Mouse (Mus musculus) neural tube, embryonic 15.5 days (tissue): ENCODE data around the gene Gstp1. TPM values are rescaled to one million over a fixed set of nuclear protein-coding genes. Genes with fewer than 3 reads are reported as not detected.
"Not testable (repeated sequence)": the region's sequence is repeated elsewhere in the genome, so short reads cannot be mapped to it uniquely, and the experiment has no call there.

ENCODE experiments used
- ATAC-seq: fragments of 200-750 bp; cut with Nextera tagmentation; 2 replicates; pipeline ENCODE4 v1.8.0; 2017; ENCODE audit warnings: mild to moderate bottlenecking, moderate TSS enrichment, moderate library complexity; ENCODE audit not compliant: low FRiP score
- H3K27ac ChIP-seq: fragments of 300-500 bp; sonication (generic); replicated peaks from 2 replicates; pipeline ENCODE4 v1.5.1; 2015; ENCODE audit warnings: mild to moderate bottlenecking, inconsistent platforms
- H3K27me3 ChIP-seq: fragments of 300-500 bp; sonication (generic); replicated peaks from 2 replicates; pipeline ENCODE4 v1.6.1; 2015; ENCODE audit warnings: inconsistent platforms
- H3K36me3 ChIP-seq: fragments of 300-500 bp; sonication (generic); 2 replicates; pipeline ENCODE4 v1.6.1; 2015; ENCODE audit warnings: inconsistent platforms
- H3K4me1 ChIP-seq: fragments of 300-500 bp; sonication (generic); 2 replicates; pipeline ENCODE4 v1.6.1; 2015; ENCODE audit warnings: inconsistent platforms
- H3K4me2 ChIP-seq: fragments of 300-500 bp; sonication (generic); 2 replicates; pipeline ENCODE4 v1.6.1; 2015; ENCODE audit warnings: inconsistent platforms, mild to moderate bottlenecking, moderate library complexity
- H3K4me3 ChIP-seq: fragments of 300-500 bp; sonication (generic); replicated peaks from 2 replicates; pipeline ENCODE4 v1.5.1; 2015; ENCODE audit warnings: mild to moderate bottlenecking, inconsistent platforms
- H3K9ac ChIP-seq: fragments of 300-500 bp; sonication (generic); replicated peaks from 2 replicates; pipeline ENCODE4 v1.6.1; 2015; ENCODE audit warnings: mild to moderate bottlenecking, inconsistent platforms
- H3K9me3 ChIP-seq: fragments of 300-500 bp; sonication (generic); replicated peaks from 2 replicates; pipeline ENCODE4 v1.6.1; 2016; ENCODE audit warnings: inconsistent platforms
- WGBS: fragments of 180-500 bp; shearing (Covaris S2); methylation state at CpG from one replicate; pipeline ENCODE4 v1.1.7; 2015; ENCODE audit warnings: mixed read lengths; 5-methylcytosine and 5-hydroxymethylcytosine counted together
- polyA plus RNA-seq: library from polyadenylated mRNA; unstranded; fragments of >200 nt; fragmentation: Nextera tagmentation; extraction: Ambion mirVana; gene quantifications from 2 replicates; pipeline ENCODE4 v1.2.1, GENCODE M21; 2015

Gstp1 gene
- polyA plus RNA-seq, 1 experiment from 2014 or later = 552 TPM

DNA sequence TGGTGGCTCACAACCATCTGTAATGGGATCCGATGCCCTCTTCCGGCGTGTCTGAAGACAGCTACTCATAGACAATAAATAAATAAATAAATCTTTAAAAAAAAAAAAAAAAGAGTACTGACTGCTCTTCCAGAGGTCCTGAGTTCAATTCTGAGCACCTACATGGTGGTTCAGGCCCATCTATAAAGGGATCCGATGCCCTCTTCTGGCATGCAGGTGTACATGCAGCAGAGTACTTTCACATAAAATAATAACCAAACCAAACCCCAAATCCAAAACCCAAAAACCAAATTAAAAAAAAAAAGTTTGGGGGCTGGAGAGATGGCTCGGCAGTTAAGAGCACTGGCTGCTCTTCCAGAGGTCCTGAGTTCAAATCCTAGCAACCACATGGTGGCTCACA lies 11.3 kb upstream of the Gstp1 start:
- 87% methylated on average over 5 of the region's 5 CpGs for WGBS
- not testable (repeated sequence) for H3K4me2 ChIP-seq, H3K4me1 ChIP-seq, H3K9ac ChIP-seq, H3K4me3 ChIP-seq, H3K9me3 ChIP-seq, H3K27ac ChIP-seq, H3K27me3 ChIP-seq, ATAC-seq, H3K36me3 ChIP-seq

DNA sequence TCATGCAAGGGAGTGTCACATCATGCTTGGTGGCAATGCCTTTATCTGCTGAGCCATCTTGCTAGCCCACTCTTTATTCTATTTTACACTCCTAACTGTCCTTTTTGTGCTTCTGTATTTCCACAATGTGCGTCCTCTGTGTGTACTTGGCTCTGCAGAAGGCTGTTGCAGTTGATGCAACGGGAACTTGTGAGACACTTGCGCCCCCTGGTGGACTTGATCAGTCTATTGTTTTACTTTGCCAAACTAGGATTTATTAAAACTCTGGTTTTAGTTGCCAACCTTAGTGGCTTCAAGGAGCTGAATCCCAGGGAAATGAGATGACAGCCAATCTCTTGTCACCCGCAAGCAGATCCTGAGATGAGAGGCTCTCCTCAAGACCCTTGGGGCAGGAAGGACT lies 10.1 kb upstream of the Gstp1 start:
- 0 out of 2 replicates have a peak, but pooled peaks cover 2% of the 10 kb centered on the region for H3K4me1 ChIP-seq
- 13% methylated on average over 4 of the region's 4 CpGs for WGBS
- H3K9me3 ChIP-seq = no peaks in the 10 kb centered on the region
- H3K27me3 ChIP-seq = no peaks in the 10 kb centered on the region
- ATAC-seq = no peak
- no peaks in the 10 kb centered on the region for H3K36me3 ChIP-seq
- H3K27ac ChIP-seq = no peak overlapping the region
- H3K4me2 ChIP-seq = no peak overlapping the region
- H3K4me3 ChIP-seq = no peak overlapping the region
- H3K9ac ChIP-seq = no peak overlapping the region

DNA sequence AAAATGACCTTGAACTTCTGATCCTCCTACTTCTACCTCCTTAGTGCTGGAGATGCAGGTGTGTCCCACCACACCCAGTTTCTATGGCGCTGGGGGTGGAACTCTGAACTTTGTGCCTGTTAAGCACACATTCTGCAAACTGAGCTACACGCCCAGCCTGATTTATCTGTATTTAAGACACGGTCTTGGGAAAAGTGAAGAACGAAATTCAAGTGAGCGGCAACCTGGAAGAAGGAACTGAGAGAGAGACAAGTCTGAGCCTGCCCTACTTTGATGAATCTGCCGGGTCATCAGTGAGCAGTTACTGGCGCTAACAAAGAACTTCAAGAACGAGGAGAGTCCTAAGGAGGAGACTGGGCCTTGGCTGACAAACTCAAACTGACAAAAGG lies 9.1 kb upstream of the Gstp1 start:
- H3K9me3 ChIP-seq = no peaks in the 10 kb centered on the region
- 84% methylated on average over 8 of the region's 8 CpGs for WGBS
- H3K36me3 ChIP-seq = no peaks in the 10 kb centered on the region
- no peaks in the 10 kb centered on the region for H3K27me3 ChIP-seq
- no peak overlapping the region for H3K27ac ChIP-seq
- no peak overlapping the region for H3K9ac ChIP-seq
- H3K4me2 ChIP-seq = no peak overlapping the region
- no peak for ATAC-seq
- H3K4me1 ChIP-seq = 0 out of 2 replicates have a peak, but pooled peaks cover 2% of the 10 kb centered on the region
- no peak overlapping the region for H3K4me3 ChIP-seq

DNA sequence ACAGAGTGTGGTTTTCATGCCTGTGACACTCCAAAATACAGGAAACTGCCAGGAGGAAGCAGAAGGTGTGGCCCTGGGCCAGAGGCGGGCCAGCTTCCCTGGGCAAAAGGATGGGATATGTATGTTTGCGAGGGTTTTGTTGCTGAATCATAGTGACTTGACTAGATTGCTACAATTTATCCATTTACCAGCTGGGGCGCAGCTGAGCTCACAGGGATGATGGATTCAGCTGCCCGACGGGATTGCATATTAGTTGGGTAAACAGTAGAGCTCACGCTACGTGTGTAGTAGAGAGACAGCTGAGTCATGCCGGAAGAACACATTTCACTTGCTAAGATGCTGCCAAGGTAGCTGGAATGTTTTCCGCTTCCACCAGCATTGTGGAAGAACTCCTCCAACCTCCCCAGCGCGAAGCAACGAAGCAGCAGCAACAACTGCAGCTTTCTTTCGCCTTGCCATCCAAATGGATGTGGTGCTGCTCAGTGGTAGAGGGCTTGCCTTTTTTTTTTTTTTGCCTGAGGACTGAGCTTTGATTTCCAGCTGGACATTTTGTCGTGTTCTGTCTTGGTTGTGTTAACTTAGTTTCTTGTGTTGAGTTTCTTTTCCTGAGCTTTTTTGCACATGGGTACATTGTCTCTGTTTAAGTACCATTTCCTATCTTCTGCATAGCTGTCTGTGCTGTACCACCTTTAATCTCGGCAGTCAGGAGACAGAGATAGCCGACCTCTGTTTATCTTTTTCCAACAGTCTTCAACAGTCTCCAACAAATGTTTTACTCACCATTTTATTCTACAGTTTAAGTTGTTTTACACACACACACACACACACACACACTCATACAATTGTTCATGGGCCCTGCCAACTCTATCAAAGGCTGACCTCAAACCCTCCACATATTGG lies 8.4 kb upstream of the Gstp1 start, which contains the start of gene Gstp2:
Gstp2 (minus strand) TSS at position 58 of the 900 bp plus-strand sequence.
- Histone ChIP-seq H3K9ac (no peak within 1 kb of the TSS), H3K4me1 (0 out of 2 replicates have a peak, but pooled peaks cover 2% of the 10 kb centered on the region), H3K4me2 (peak within 1 kb of the TSS; percentile 32), H3K27me3 (no peaks in the 10 kb centered on the region), H3K9me3 (no peaks in the 10 kb centered on the region), H3K36me3 (no peaks in the 10 kb centered on the region), H3K4me3 (no peak within 1 kb of the TSS), H3K27ac (no peak within 1 kb of the TSS)
- no peak for ATAC-seq
- WGBS = 55% methylated on average over 16 of the region's 16 CpGs

DNA sequence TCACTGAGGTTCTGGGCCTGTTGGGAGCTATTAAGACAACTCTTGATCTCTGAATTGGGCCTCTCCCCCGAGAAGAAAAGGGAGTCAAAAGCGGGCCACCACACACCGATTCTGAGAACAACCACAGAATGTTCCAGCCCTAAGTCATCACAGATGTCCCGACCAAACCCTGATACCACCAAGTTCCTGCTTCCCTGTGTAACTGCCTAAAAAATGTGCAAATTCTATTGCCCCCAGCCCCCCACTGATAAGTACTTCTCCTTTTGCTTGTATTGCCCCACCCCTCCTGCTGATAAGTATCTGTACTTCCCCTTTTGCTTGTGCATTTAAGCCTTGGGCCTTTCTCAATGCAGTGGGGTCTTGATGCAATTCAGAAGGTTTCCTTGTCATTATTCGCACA lies 6.3 kb upstream of the Gstp1 start:
- not testable (repeated sequence) for ATAC-seq
- 90% methylated on average over 5 of the region's 5 CpGs for WGBS

DNA sequence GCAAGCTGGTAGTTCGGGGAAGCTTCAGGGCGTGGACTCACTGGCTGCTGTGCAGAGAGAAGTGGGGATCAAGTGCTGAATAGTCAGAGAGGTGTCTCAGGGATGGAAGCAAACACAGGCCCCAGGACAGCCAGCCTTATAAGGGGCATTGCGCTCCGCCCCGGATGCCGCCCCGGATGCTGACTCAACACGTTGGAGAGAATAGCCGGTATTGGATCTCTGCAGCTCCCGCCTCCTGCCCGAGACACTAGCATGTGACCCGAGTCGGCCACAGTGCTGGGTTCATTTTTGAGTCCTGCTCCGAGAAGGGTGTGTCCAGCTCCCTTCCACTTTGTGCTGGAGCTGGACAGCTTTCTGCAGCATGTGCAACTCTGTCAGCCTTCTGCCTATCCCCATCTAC lies 4.3 kb upstream of the Gstp1 start:
- no peak overlapping the region for H3K9ac ChIP-seq
- no peaks in the 10 kb centered on the region for H3K36me3 ChIP-seq
- no peak for ATAC-seq
- H3K9me3 ChIP-seq = no peaks in the 10 kb centered on the region
- H3K4me3 ChIP-seq = no peak overlapping the region
- H3K27me3 ChIP-seq = no peaks in the 10 kb centered on the region
- H3K4me1 ChIP-seq = peaks cover 13% of the 10 kb centered on the region; the same call in 1 of the 2 replicates
- no peak overlapping the region for H3K27ac ChIP-seq
- no peak overlapping the region for H3K4me2 ChIP-seq
- WGBS = 75% methylated on average over 14 of the region's 14 CpGs

More for the DNA sequence above, 6.3 kb upstream of the Gstp1 start:
- H3K27me3 ChIP-seq, H3K4me1 ChIP-seq, H3K36me3 ChIP-seq, H3K9me3 ChIP-seq, H3K27ac ChIP-seq, H3K4me2 ChIP-seq, H3K4me3 ChIP-seq, H3K9ac ChIP-seq: not testable (repeated sequence)

DNA sequence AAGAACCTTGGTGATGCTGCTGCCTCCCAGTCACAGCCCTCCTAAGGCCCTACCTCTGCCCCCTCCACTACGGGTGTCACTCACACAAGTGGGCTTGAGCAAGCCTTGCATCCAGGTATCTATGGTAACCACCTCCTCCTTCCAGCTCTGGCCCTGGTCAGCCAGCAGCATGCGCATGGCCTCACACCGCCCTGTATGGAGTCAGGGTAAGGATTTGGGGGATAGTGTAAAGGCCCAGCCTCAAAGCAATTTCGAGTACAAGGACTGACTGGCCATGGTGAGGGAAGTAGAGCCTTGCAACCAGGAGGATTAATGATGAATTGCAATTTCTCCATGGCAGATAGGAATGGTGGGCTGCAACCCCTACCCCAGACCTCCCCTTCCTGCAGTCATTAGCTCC lies 3.7 kb upstream of the Gstp1 start:
- 85% methylated on average over 3 of the region's 4 CpGs for WGBS
- ATAC-seq, H3K36me3 ChIP-seq: not testable (repeated sequence)

DNA sequence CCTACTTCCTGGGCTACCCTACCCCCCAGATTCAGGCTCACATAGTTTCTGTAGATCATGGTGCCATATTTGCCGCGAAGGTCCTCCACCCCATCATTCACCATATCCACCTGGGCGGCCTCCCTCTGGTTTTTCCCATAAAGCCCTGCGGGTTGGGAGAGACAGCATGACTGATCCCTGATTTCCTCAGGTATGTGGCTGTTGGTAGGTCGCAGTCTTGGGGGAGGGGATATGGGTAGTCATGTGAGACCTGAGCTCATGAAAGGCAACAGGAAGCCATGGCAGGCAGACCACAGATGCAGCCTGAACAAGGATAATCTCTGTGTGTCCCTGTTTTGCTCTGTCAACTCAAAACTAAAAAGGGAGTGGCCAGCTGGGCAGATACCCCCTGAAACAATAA lies 3.2 kb upstream of the Gstp1 start:
- H3K36me3 ChIP-seq, H3K27me3 ChIP-seq, H3K9ac ChIP-seq, H3K27ac ChIP-seq, ATAC-seq, H3K4me2 ChIP-seq, H3K4me3 ChIP-seq, H3K9me3 ChIP-seq: not testable (repeated sequence)
- 83% methylated on average over 5 of the region's 5 CpGs for WGBS
- peaks cover 19% of the 10 kb centered on the region for H3K4me1 ChIP-seq

More for the DNA sequence above, 3.7 kb upstream of the Gstp1 start:
- H3K4me3 ChIP-seq, H3K9me3 ChIP-seq, H3K27me3 ChIP-seq, H3K9ac ChIP-seq, H3K27ac ChIP-seq, H3K4me2 ChIP-seq: not testable (repeated sequence)
- H3K4me1 ChIP-seq = peaks cover 16% of the 10 kb centered on the region

DNA sequence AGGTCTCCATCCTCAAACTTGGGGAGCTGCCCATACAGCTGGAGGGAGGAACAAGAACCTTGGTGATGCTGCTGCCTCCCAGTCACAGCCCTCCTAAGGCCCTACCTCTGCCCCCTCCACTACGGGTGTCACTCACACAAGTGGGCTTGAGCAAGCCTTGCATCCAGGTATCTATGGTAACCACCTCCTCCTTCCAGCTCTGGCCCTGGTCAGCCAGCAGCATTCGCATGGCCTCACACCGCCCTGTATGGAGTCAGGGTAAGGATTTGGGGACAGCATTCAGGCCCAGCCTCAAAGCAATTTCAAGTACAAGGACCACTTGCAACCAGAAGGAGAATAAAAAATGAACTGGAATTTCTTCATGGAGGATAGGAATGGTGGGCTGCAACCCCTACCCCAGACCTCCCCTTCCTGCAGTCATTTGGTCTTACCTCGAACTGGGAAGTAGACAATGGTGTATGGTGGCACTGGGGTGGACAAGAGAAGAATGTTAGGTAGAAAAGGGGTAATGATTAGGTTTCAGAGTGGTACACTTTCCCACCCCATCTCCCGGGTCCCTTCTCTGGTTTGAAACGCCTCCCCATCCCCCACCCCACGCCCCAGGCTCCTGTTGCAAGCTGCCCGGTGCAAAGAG lies 514 bp downstream of the Gstp1 start:
- Histone ChIP-seq H3K9ac (peak overlapping the region; percentile 80), H3K27ac (peak overlapping the region; percentile 67), H3K4me2 (peak overlapping the region; percentile 70), H3K4me1 (peaks cover 20% of the 10 kb centered on the region), H3K4me3 (peak overlapping the region; percentile 63)
- ATAC-seq = peak; percentile 69; the same call in 1 of the 2 replicates
- H3K27me3 ChIP-seq, H3K36me3 ChIP-seq, H3K9me3 ChIP-seq: not testable (repeated sequence)
- 27% methylated on average over 8 of the region's 8 CpGs for WGBS

DNA sequence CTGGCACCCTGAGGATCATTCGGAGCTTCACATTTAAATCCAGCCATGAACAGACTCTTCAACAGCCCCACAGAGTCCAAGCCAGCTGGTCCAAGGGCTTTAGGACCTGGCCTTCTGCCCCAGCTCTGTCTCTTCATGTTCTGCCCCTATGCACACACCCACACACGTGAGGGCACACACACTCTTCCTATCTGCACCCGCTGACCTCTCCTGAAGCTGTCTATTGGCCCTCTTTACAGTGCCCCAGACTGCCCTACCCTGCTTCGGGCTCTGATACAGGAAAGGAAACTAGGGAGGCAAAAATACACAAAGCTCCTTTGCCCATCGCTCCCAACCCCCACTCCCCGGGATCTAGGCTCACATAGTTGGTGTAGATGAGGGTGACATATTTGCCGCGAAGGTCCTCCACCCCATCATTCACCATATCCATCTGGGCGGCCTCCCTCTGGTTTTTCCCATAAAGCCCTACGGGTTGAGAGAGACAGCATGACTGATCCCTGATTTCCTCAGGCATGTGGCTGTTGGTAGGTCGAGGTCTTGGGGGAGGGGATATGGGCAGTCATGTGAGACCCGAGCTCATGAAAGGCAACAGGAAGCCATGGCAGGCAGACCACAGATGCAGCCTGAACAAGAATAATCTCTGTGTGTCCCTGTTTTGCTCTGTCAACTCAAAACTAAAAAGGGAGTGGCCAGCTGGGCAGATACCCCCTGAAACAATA lies 1.3 kb downstream of the Gstp1 start:
- H3K4me3 ChIP-seq = no peak overlapping the region
- 0 out of 2 replicates have a peak, but pooled peaks cover 2% of the 10 kb centered on the region for H3K36me3 ChIP-seq
- H3K27me3 ChIP-seq = no peaks in the 10 kb centered on the region
- H3K4me1 ChIP-seq = peaks cover 20% of the 10 kb centered on the region
- WGBS = 76% methylated on average over 12 of the region's 12 CpGs
- H3K27ac ChIP-seq = no peak overlapping the region
- no peak overlapping the region for H3K9ac ChIP-seq
- no peaks in the 10 kb centered on the region for H3K9me3 ChIP-seq
- no peak for ATAC-seq
- H3K4me2 ChIP-seq = peak overlapping the region; percentile 39

DNA sequence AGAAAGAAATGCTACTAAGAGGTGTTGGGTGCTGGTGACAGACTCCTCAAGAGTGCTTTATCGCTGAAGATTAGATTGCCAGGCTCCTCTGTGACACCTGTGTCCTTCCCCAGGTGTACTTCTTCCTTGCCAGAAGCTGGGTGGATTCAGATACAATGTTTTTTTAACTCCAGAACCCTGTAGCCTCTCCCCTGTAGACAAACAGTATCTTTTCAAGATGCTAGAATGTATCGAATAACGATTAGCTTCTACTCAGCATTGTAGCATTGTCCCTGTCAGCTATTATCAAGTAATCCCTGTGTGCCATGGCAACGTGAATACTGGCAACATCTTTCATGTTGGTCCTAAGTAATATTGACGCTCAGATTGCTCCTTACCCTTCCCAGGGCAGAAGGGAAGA lies 4.0 kb downstream of the Gstp1 start:
- no peaks in the 10 kb centered on the region for H3K9me3 ChIP-seq
- H3K27me3 ChIP-seq = no peaks in the 10 kb centered on the region
- peaks cover 20% of the 10 kb centered on the region for H3K4me1 ChIP-seq
- no peak overlapping the region for H3K4me2 ChIP-seq
- ATAC-seq = no peak
- 67% methylated on average over 5 of the region's 5 CpGs for WGBS
- no peak overlapping the region for H3K9ac ChIP-seq
- H3K36me3 ChIP-seq = 0 out of 2 replicates have a peak, but pooled peaks cover 2% of the 10 kb centered on the region
- H3K4me3 ChIP-seq = no peak overlapping the region
- H3K27ac ChIP-seq = no peak overlapping the region
